27 mouse cellular contexts compared by ENCODE assay signal in genomic region chr8:108994880-108995279, GRCm38 (mm10).
"Had no signal": no experiment of that assay in that cellular context is flagged by ENCODE, and none has a peak within 500 bp of the region (broad histone marks: within the 10 kb centered on the region; RNA-seq: fewer than 3 reads in every experiment).

No protein-coding gene starts in this region.

- H3K4me1 ChIP-seq: embryonic facial prominence, embryonic 15.5 days had no signal

- H3K4me3 ChIP-seq: embryonic facial prominence, embryonic 10.5 days; embryonic facial prominence, embryonic 12.5 days; embryonic facial prominence, embryonic 13.5 days; embryonic facial prominence, embryonic 15.5 days; erythroblast, embryonic 14.5 days; forebrain, embryonic 10.5 days; forebrain, embryonic 12.5 days; forebrain, embryonic 13.5 days; forebrain, embryonic 15.5 days; gastrocnemius, adult 2 months; heart, adult 2 months had no signal

- H3K27me3 ChIP-seq: embryonic facial prominence, embryonic 12.5 days; embryonic facial prominence, embryonic 13.5 days; embryonic facial prominence, embryonic 15.5 days; forebrain, embryonic 12.5 days; forebrain, embryonic 13.5 days; forebrain, embryonic 15.5 days had no signal

- H3K9me3 ChIP-seq: embryonic facial prominence, embryonic 10.5 days; embryonic facial prominence, embryonic 12.5 days; embryonic facial prominence, embryonic 13.5 days; embryonic facial prominence, embryonic 15.5 days; forebrain, embryonic 10.5 days; forebrain, embryonic 12.5 days; forebrain, embryonic 13.5 days; forebrain, embryonic 15.5 days had no signal

- ATAC-seq: forebrain, embryonic 13.5 days; forebrain, embryonic 14.5 days; forebrain, embryonic 15.5 days; forebrain, embryonic 16.5 days; forebrain, postnatal 0 days had no signal

- H3K27ac ChIP-seq: embryonic facial prominence, embryonic 10.5 days; embryonic facial prominence, embryonic 12.5 days; embryonic facial prominence, embryonic 13.5 days; embryonic facial prominence, embryonic 15.5 days; forebrain, embryonic 10.5 days; forebrain, embryonic 12.5 days; forebrain, embryonic 13.5 days; forebrain, embryonic 15.5 days; gastrocnemius, adult 2 months; heart, adult 2 months had no signal

- H3K9ac ChIP-seq: embryonic facial prominence, embryonic 12.5 days; embryonic facial prominence, embryonic 13.5 days; embryonic facial prominence, embryonic 15.5 days; forebrain, embryonic 12.5 days; forebrain, embryonic 13.5 days; forebrain, embryonic 15.5 days; forebrain, postnatal 0 days had no signal

- DNase-seq: cerebellum, adult 9-10 months; cerebellum, adult 9-11 months; cerebellum, postnatal 10 days; cerebellum, postnatal 14 days; cerebellum, postnatal 25 days; cerebellum, postnatal 36 days; embryo, embryonic 11 days; forebrain, postnatal 0 days; gastrocnemius, adult 2 months; gastrocnemius, postnatal 10 days; gastrocnemius, postnatal 14 days; gastrocnemius, postnatal 25 days; gastrocnemius, postnatal 36 days; heart, adult 11 months; heart, adult 18-20 months; heart, adult 2 months had no signal

- H3K36me3 ChIP-seq: embryonic facial prominence, embryonic 10.5 days; embryonic facial prominence, embryonic 12.5 days; embryonic facial prominence, embryonic 13.5 days; embryonic facial prominence, embryonic 15.5 days; forebrain, embryonic 10.5 days; forebrain, embryonic 12.5 days; forebrain, embryonic 15.5 days had no signal

- H3K4me2 ChIP-seq: embryonic facial prominence, embryonic 12.5 days; embryonic facial prominence, embryonic 13.5 days; embryonic facial prominence, embryonic 15.5 days; forebrain, embryonic 12.5 days; forebrain, embryonic 13.5 days; forebrain, embryonic 15.5 days had no signal
